Mouse (Mus musculus): Measurements from ENCODE around the gene Arid1b.

The Arid1b gene

DNA sequence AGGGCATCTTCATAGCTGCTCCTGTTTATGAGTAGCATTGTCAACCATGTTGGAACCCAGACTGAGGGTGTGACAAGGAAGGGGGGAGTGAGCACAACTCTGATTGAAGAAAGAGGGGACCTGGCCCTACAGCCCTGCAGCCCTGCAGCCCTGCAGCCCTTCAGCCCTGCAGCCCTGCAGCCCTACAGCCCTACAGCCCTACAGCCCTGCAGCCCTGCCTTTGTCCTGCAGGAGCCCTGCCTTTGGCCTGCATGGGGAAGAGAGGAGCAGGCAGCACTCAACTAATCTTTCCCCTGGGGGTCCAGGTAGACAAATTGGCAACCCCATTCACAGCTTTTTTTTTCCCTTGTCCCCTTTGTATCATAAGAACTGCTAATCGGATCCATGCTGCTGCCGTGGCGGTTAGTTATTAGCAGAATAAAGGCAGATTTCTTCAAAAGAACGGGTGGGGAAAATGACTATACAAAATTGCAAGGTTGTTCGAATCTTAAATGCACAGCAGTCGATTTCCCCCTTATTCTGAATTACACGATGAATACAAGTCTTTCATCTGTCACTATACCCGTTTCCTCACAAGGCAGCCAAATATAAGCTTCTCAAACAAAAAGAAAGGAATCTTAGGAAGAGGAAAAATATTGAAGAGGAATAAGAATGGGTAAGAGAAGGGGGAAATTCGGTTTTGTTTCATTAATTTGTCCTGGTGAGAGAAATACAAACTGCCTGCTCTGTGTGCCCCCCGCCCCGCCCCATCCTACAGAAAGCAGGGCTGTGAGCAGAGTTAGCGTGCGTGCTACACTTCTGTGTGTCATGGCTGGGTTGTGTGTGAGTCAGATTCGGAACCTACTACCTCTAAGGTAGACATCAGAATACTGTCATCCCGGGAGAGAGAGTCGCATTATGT, 260.8 kb downstream of the Arid1b start:
- no peak for DNase-seq

DNA sequence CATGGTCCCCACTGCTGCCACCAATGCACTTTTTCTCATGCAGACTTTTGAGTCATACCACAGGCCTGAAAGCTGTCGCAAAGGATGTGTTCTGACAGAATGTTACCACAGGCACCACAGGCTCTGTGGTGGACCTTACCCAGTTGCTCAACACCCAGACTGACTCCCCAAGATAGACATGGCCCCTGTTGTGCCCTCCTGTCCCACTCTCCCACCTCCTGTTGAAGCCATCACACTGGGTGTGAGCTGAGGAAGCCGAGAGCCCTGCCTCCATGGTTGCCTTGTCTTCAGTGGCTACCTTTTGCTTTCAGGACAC, 261.4 kb downstream of the Arid1b start:
- no peak for DNase-seq

DNA sequence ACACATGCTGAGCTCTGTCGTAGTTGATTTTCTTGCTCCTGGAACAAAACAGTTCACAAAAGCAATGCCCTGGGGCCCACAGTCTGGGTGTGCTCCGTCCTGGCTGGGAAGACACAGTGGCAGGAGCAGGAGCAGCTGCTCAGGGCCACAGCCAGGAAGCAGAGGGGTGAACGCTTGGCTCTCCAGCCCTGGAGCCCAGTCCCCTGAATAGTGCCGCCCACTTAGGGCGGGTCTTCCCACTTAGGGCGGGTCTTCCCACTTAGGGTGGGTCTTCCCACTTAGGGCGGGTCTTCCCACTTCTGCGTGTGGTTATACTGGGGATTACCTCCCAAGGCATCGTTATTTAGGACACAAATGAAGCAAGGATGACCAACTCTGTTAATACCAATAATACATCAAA, 264.8 kb downstream of the Arid1b start:
- DNase-seq, result no peak

DNA sequence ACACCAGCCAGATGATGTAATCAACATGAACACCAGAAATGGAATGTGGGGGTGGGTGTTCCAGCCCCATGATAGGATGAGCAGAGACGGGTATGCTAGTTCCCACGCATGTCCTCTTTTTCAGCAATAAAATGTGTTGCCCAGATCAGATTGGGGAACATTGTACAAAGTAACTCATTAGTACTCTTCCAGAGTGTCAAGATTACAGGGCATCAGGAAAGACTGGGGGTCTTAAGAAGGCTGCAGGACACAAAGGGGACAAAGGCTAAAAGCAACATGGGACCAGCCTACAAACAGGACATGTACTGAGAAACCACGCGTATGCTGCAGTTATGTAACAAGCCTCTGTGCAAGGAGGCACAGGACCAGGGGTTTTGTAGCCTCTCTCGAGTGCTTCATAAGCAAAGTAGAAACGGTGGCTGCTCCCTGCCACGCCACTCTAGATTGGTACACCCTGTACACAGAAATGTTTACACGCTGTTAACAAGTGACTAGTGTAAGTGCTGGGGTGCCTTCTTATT, 267.1 kb downstream of the Arid1b start:
- no peak for DNase-seq

DNA sequence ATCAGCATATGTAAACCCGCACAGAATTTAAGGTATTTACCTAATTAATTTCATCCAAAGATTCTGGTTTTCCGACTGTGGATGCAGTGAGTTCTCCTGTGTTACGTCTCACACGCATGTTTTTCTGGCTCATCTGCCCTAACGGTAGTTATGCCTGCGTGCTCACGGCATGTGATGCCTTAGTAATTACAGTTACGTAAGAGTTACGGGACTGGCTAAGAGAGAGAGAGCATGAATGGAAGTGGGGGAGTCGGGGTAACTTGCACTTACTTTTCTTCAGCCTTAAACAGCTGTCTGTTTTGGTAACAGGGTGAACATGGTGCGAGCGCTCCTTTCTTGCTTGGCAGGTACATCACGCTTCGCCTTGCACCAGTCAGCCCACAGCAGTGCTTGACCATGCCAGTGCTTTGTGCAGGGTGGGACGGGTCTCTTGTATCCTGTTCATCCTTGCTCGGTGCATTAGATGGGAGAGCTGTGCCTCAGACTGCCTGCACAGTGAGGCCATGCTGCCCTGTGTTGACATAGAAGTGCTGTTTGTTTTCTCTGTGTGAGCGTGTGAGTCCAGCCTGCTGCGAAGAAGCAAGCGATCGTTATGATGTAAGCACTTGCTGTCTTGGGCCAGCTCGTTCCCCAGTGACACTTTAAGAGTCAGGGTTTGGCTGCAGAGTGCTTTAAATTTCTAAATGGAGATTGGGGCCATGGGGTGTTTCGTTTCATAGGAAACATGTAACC, 267.9 kb downstream of the Arid1b start:
- no peak for DNase-seq

DNA sequence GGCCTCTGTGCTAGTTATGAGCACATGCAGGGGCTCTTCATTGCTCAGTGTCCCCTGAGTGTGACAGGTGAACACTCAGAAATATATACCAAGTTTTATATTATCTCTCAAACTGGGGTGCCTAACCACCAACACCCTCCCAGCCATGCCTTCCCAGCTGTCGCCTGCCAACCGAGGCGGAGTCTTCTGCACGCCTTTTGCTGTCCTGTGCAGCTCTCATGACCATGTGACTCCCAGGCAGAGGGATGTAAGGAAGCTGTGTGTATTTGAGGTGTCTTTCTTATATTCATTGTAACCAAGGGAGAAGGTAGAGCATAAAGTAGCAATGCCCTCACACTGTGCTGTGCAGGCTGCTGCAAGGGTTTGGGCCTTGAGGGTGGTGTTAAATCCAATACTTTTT, 268.7 kb downstream of the Arid1b start:
- no peak for DNase-seq

DNA sequence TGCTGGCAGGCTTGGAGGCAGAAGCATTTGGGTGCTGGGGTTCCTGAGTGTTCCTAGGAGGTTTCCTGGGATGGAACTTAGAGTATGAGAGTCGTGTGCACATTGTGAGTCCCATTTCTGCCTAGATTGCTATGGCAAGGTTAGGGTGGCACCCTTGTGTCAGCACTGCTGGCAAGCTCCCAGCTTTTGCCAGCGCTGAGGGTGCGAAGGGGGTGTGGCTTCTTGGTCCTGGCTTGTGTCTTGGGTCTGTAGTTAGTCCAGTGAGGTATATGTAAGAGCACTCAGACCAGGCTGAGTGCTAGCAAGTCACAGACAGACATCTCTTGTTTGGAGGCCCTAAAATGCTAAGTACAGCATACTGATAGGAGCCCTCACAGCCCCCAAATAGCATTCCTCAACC, 270.7 kb downstream of the Arid1b start:
- DNase-seq, result no peak

DNA sequence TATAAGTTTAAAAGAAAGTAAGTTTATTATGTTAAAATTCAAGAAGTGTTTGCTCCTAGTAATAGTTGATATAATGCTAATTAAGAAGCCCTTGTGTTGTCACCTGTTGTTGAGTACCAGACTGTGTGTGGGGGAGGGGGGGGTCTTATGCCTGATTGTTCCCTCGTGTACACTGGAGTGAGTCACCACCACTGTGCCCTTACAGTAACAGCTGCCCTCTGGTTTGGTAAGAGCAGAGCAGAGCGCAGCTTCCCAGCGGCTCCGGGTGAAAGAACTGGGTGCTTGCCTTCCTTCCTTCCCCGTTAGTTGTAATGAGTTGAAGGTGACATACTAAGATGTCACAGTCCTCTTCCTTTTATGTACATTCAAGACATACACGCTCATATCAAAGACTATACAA, 271.5 kb downstream of the Arid1b start:
- no peak for DNase-seq

DNA sequence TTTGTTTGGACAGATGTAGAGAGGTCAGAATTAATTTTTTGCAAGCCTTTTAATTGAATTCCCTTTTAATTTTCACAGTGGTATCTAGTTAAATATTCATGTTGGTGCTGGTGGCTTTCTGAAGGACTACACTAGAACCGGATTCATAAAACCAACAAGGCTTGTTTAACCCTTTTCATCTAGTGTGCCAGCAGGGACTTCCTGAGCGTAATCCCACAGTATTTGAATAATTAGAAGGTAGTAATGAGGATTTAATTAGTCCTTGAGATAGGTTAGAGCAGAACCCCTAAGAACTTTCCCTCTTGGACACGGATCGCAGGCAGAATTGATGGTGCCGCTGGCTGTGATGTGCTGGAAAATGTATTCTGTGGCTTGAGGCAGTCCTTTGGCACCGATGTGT, 273.6 kb downstream of the Arid1b start:
- no peak for DNase-seq

DNA sequence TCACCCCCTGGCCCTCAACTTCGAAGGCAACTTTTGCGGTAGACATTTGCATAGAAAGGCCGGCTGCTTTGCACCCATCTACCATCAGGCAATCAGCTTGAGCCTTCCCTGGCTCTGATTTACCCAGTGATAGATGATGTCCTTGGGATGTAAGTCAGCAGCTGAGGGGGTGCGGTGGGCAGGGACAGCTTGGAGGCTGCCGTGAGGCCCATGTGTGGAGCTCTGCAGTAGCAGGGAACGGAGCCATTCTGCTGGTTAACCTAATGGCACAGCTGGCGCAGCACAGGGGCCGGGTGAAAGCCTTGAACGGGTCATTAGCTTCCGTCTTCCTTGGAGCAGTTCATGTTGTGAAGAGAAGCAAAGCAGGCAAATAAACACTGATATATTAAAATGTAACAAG, 275.2 kb downstream of the Arid1b start:
- no peak for DNase-seq

DNA sequence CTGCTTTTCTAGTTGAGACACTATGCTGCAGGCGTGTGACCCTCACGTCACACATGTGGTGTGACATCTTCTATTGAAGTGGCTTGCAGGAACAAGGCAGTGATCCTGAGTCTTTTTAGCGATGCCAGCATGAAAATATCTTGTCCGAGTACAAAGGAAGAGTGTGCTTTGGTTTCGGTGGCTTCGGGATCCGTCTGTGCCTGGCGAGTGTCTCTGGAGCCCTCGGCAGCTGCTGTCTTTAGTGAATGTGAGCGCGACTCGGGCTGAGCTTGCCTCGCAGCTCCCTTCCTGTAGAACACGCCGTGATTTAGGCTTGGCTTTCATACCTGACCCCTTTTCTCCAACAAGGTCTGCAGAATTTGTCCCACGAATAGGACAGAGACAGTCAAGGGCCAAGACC, 275.6 kb downstream of the Arid1b start:
- DNase-seq, result no peak

DNA sequence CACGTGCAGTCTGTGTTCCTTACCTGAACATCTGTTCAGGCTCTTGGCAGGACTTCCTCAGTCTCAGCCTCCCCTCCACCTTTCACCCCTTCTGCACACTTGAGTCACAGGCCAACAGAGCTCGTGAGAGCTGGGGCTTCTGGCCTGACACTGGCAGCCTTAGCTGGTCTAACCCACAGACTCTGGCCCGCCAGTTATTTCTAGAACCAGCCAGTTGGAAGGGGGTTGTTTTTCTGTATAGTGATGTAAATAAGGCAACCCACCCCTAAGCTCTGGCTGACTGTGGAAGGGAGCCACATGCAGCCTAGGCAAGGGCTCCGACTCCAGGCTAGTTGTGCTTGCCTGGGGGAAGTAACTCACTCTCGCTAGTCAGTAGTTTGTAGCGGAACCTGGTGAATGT, 276.7 kb downstream of the Arid1b start:
- no peak for DNase-seq

DNA sequence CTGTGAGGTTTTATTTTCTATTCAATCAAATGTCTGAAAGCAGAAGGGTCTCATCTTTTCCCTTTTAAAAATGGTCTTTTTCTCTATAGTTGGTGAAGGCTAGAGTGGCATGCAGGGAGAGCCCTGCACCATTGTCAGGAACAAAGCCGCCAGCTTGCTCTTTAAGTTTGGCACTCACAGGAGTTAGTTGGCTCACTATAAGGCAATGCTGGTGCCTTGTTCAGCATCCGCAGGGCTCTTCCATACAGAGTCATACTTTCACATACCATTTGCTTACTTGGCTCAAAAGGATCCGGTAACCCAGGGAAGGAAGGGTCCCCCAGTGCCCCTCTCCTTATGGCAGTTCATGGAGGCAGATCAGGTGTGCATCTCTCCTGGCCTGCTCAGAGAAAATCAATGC, 279.0 kb downstream of the Arid1b start:
- no peak for DNase-seq

DNA sequence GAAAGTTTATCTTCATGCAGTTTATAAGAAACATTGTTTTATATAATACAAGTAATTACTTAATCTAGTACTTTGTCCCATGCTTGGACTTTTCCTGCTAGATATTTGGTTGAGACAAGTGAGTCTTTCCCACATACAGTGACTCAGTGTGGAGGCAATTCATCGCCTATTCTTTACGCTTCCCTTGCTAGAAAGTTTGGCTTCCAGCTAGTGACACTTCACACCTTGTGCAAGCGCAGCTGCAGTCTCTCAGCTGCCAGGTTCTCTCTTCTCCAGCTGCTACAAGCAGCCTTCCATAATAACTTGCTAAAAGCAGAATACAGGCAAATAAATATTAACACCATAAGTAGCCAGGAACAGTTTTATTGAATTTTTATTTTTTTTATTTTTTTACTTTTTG, 279.6 kb downstream of the Arid1b start:
- DNase-seq, result no peak

DNA sequence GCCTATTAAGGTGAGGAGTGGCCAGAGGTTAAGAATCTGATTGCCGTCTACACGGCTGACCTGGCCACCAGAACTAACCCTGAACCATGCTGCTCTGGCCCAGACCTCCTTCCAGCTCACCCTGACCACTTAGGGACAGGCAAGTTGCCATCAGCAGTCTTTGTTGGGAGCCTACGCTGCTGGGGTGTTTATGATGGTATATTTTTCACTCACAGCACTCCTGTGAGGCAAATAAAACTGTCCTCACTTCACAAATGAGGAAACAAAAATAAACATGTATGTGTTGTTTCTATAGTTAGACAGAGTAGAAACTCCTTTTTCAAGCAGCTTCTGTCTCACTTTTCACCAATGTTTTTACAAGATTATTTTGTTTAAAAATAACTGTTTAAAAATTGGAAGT, 280.3 kb downstream of the Arid1b start:
- DNase-seq, result no peak

DNA sequence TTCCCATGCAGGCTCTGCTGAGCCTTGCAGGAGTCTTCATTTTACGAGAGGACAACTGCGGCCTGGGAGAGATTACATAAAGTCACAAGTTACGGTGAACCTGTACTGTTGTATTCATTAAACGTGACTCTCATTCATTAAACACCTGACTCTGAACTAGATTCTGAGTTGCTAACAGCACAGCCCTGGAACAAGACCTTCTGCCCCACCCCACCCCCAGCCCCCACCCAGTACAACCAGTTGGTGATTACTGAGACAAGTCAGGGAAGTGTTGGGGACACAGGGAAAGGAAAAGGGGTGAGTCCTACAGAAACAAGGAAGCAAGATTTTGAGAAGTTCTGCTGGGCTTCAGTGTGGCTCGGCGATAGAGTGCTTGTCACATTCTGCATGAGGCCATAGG, 281.6 kb downstream of the Arid1b start:
- no peak for DNase-seq

DNA sequence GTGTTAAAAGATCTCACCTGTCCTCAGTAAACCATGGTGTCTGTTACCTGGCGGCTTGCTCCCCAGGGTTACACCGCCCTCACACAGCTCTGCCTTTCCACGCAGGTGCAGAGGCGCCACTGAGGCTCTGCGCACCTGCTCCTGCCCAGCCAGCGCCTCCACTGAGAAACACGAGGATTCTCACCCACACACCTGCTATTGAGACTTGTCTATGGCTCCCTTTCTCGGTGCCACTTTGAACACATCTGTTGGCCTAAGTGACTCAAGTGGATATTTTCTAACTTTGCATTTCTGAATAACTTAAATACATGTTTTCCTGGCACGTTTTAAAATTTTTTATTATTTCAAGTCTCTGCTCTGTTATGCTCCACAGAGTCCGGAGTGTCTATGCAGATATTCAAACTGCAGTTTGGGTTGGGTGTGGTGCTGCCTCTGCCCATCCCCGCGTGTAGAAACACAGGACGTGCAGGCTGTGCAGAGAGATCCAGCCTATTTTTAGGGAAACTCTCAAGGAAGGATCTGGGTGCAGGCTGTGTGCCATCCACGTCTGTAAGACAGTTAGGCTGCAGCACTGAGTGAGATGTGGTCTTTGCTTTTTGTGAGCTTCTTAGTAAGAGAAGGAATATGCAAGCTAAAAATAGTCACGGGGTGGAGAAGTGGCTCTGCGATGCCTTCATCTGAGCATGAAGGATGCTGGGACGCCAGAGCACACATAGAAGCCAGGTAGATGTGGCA, 283.2 kb downstream of the Arid1b start:
- DNase-seq, result no peak

DNA sequence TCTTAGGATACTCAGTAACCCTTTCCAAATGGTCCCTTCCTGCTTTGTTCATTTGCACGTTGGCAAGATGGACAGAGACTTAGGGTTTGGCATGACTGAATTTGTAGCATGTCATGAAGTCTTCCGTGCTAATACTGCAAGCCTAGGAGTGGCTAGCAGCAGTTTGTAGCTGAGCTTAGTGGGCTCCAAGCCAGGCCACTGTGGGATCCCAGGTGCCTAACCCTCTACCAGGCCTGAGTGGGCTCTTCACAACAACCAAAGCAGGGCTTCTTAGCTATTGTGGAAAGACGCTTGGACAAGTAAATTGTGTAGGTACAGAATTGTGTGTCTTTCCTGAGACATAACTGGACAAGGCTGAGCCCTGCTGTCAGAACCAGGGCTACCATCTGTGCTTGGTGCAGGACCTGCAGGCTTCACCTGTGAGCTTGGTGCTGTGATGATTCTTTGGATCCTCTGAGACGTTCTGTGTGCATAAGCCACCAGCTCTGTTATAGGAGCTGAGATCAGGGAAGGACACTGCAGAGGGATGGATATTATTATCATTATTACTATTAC, 286.4 kb downstream of the Arid1b start:
- no peak for DNase-seq

DNA sequence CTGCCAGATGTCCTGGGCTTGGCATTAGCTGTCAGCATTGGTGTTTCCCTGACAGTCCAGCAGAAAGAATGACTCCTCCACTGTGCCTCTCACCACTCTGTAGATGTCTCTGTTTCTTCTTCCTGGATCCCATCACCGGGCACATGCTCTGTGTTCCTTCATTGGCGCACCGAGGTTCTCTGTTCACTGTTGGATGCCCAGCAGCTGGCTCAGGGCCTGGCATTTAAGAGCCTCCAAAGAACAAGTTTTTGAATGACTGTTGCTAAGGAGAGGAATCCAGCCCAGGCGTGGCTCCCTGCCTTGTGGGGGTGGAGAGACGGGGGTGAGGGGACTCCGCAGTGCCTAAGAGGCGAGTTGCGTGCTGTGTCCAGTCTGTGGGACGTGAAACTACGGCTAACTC, 290.7 kb downstream of the Arid1b start:
- DNase-seq, result no peak

DNA sequence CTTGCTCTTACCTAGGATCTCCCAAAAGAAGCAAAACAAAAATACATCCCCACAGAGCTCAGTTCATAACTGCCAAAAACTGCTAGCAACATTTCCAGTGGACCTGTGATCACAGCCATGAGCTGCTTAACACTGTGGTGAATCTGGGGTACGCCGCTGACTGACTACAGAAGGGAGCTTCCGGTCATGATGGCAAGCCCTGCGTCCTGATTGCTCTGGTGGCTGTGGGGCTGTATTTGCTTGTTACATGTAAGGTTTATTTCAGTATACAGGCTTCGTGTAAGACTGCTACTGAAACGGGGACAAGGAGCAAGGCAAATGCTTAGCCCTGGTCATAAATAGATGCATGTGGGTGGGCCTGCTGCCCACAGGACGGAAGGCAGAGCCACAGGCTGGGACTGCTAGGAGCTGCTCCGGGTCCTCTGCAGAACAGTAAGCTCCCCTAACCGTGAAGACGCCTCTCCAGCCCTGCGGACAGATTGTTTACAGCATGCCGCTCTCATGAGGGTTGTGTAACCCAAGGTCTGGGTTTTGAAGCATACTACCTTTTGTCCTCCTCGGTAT, 291.8 kb downstream of the Arid1b start:
- DNase-seq, result no peak

DNA sequence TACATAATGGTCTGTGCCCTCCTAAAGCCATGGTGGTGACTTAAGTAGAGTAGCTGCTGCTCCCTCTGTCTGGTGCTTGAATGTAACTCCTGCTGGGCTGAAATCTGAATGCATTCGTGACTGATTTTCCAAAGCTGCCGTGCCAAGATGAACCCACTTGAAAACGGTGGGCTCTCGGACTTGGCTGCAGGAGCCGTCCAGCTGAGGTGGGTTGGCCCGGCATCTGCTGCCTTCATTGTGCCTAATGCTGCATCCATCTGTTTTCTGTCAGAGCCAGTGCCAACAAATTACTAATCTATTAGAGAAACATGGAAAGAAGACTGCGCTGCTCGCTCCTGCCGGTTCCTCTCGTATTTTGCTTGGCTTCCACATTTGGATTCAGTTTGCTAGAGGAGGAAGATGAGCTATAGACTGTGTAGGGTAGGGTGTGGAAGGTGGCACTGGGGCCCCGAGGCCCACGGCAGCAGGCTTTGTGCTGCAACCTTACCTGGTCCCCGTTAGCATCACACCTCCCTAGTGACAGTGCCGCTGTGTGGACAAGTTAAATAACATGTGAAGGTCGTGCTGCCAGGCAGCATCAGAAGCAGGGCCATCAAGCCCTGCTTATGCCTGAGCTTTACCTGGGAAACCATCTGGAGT, 292.6 kb downstream of the Arid1b start:
- DNase-seq, result no peak

DNA sequence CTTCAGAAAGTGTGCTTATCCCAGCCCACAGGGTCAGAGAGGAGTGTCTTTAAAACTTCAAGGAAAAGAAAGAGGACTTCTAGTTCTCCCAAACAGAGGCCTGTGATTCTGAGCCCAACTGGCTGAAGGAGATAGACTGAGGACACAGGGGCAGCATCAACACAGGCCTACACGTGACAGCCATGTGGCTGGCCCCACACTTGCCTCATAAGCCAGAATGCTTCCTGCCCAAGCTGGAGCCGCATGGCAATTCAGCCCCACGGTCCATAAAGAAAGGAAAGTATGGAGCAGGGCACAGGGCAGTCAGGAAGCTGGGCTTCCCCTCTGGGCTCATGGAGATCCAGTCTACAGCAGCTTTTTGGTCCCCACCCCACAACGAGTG, 293.1 kb downstream of the Arid1b start:
- DNase-seq, result no peak

DNA sequence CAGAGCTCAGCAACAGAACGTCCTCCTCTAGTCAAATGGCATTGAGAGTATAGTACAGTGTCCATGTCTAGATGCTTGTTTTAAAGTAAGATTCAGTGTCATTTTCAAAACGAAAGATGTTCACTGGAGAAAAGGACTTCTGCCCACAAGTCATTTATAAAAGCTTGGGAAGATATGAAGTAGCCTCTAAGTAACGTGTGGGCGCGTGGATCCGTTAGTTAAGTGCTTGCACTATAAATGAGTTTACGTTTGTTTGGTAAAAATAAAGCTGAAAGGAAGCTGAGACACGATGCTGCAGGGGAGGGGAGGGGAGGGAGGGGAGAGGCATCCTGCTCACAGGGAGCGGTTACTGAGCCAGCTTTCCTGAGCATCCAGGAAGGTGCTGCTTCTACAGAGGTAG, 293.5 kb downstream of the Arid1b start:
- no peak for DNase-seq

Data from thymus, postnatal 36 days (tissue).